21 mouse cellular contexts compared by ENCODE assay signal in genomic region chr17:62986304-62986703, GRCm38 (mm10).
DNase-seq lines count a peak whose midpoint lies in the region; ATAC-seq lines count a peak whose summit lies in the region.
"Had no signal": no experiment of that assay in that cellular context is flagged by ENCODE, and none has a peak within 500 bp of the region (broad histone marks: within the 10 kb centered on the region; RNA-seq: fewer than 3 reads in every experiment).

No protein-coding gene starts in this region.

- peaks cover 11% of the 10 kb centered on the region for H3K4me1 ChIP-seq in heart, embryonic 12.5 days (replicated peaks)
- H3K4me1 ChIP-seq: forebrain, embryonic 12.5 days; hindbrain, embryonic 15.5 days had no signal

- no peaks in the 10 kb centered on the region for H3K27me3 ChIP-seq in heart, embryonic 12.5 days (replicated peaks)
- H3K27me3 ChIP-seq: embryonic facial prominence, embryonic 13.5 days; hindbrain, embryonic 15.5 days had no signal

- H3K9me3 ChIP-seq in heart, embryonic 12.5 days (replicated peaks), result 0 out of 2 replicates have a peak, but pooled peaks cover 7% of the 10 kb centered on the region
- H3K9me3 ChIP-seq: embryonic facial prominence, embryonic 13.5 days; G1E; hindbrain, embryonic 15.5 days had no signal

- no peak overlapping the region for H3K9ac ChIP-seq in heart, embryonic 12.5 days
- H3K9ac ChIP-seq: embryonic facial prominence, embryonic 13.5 days; forebrain, embryonic 12.5 days; hindbrain, embryonic 15.5 days had no signal

- peak; percentile 36 for DNase-seq in embryo, embryonic 10 days (ENCODE audit: low spot score)
- DNase-seq in embryo, embryonic 11 days, result no peak
- DNase-seq in heart, adult 11 months, result peak; percentile 61
- peak; percentile 7 for DNase-seq in heart, postnatal 4 days
- no peak for DNase-seq in heart, postnatal 25 days (ENCODE audit: low spot score)
- DNase-seq in kidney, postnatal 10 days, result no peak
- DNase-seq: adrenal gland, adult 8-10 months; adrenal gland, postnatal 36 days; B cell, adult 2 months; cerebellum, adult 8-10 months; cerebellum, postnatal 25 days; gastrocnemius, postnatal 36 days; kidney, adult 2 months had no signal

- WGBS in heart, embryonic 12.5 days, result 46% methylated on average over 6 of the region's 6 CpGs

- no peak for ATAC-seq in heart, embryonic 12.5 days (ENCODE audit: insufficient number of reproducible peaks, low FRiP score)
- ATAC-seq: CD4-positive, CD25-positive, alpha-beta regulatory T cell, adult 4 months; forebrain, embryonic 16.5 days; intestine, embryonic 16.5 days had no signal

- H3K4me2 ChIP-seq in heart, embryonic 12.5 days, result no peak overlapping the region
- H3K4me2 ChIP-seq: embryonic facial prominence, embryonic 13.5 days; forebrain, embryonic 12.5 days; hindbrain, embryonic 15.5 days had no signal

- H3K36me3 ChIP-seq in heart, embryonic 12.5 days, result no peaks in the 10 kb centered on the region
- H3K36me3 ChIP-seq: embryonic facial prominence, embryonic 13.5 days; forebrain, embryonic 12.5 days; G1E; hindbrain, embryonic 15.5 days had no signal

- H3K27ac ChIP-seq in heart, embryonic 12.5 days (ENCODE audit: poor library complexity, severe bottlenecking), result no peak overlapping the region
- H3K27ac ChIP-seq: embryonic facial prominence, embryonic 13.5 days; forebrain, embryonic 12.5 days; hindbrain, embryonic 15.5 days had no signal

- intact Hi-C loops in heart, postnatal 25 days (cut with DNase I), result no loop called here

- H3K4me3 ChIP-seq in heart, embryonic 12.5 days, result no peak overlapping the region
- H3K4me3 ChIP-seq: embryonic facial prominence, embryonic 13.5 days; forebrain, embryonic 12.5 days; hindbrain, embryonic 15.5 days had no signal

Comparison
In these comparisons a context has a peak if more than half of its experiments do, and no peak if none do; other contexts are left out.
1. DNase-seq: peak in embryo, embryonic 10 days (single experiment), heart, adult 11 months (single experiment) and heart, postnatal 4 days (single experiment); none in embryo, embryonic 11 days (single experiment), heart, postnatal 25 days (single experiment) and kidney, postnatal 10 days (single experiment).